Mouse (Mus musculus) layer of hippocampus, adult 8-10 months (tissue): ENCODE measurements at regions not wholly inside any gene's neighbourhood (a gene's known extent, or its start where the extent isn't known, plus 50 kb on each side); places are given as distances from the start of the nearest gene placed in this dataset.

ENCODE experiments used
- DNase-seq, 2 experiments: peaks; one replicate each; pipeline ENCODE4 v3.0.0; 2022; ENCODE audit warnings: low spot score in 2 of 2

- no peak for DNase-seq
These were observed 80.0 kb upstream of the Nrip1 start for GRCm38 (mm10) chr16:76453457-76454200.

GRCm38 (mm10) chr16:76448773-76449172 is 75.1 kb upstream of the Nrip1 start:
- no peak for DNase-seq

GRCm38 (mm10) chr16:76447033-76447432 is 73.4 kb upstream of the Nrip1 start:
- no peak for DNase-seq

- DNase-seq = no peak
These were observed 71.0 kb upstream of the Nrip1 start for GRCm38 (mm10) chr16:76444668-76445067.

- no peak for DNase-seq
These were observed 69.0 kb upstream of the Nrip1 start for GRCm38 (mm10) chr16:76442635-76443034.

- no peak for DNase-seq
These were observed 68.3 kb upstream of the Nrip1 start for GRCm38 (mm10) chr16:76441803-76442448.

- no peak for DNase-seq
These were observed 64.7 kb upstream of the Nrip1 start for GRCm38 (mm10) chr16:76438093-76438883.

GRCm38 (mm10) chr16:76436290-76436689 is 62.7 kb upstream of the Nrip1 start:
- DNase-seq = no peak

GRCm38 (mm10) chr16:76433076-76433825 is 59.6 kb upstream of the Nrip1 start:
- DNase-seq = peak; percentile 10 to 46

- peak in 1 of 2 experiments; percentile 13 for DNase-seq
These were observed 58.7 kb upstream of the Nrip1 start for GRCm38 (mm10) chr16:76432304-76432703.

- DNase-seq = no peak
These were observed 55.5 kb upstream of the Nrip1 start for GRCm38 (mm10) chr16:76429156-76429555.

GRCm38 (mm10) chr16:76423964-76424363 is 50.3 kb upstream of the Nrip1 start:
- DNase-seq = no peak
